Mouse (Mus musculus) neural tube, embryonic 13.5 days (tissue): ENCODE measurements around the gene Sorbs2. TPM values are rescaled to one million over a fixed set of nuclear protein-coding genes. Genes with fewer than 3 reads are reported as not detected.

ENCODE experiments used
- ATAC-seq: fragments of 200-750 bp; cut with Nextera tagmentation; 2 replicates; pipeline ENCODE4 v1.8.0; 2017; ENCODE audit warnings: low read depth, mild to moderate bottlenecking, moderate TSS enrichment, moderate library complexity
- H3K27ac ChIP-seq: fragments of 300-500 bp; sonication (generic); replicated peaks from 2 replicates; pipeline ENCODE4 v1.5.1; 2015; ENCODE audit warnings: moderate library complexity, mild to moderate bottlenecking, inconsistent platforms
- H3K27me3 ChIP-seq: fragments of 300-500 bp; sonication (generic); 2 replicates; pipeline ENCODE4 v1.6.1; 2015; ENCODE audit warnings: mild to moderate bottlenecking, inconsistent platforms
- H3K36me3 ChIP-seq: fragments of 300-500 bp; sonication (generic); 2 replicates; pipeline ENCODE4 v1.6.1; 2015; ENCODE audit warnings: mild to moderate bottlenecking, inconsistent platforms
- H3K4me1 ChIP-seq: fragments of 300-500 bp; sonication (generic); replicated peaks from 2 replicates; pipeline ENCODE4 v1.6.1; 2015; ENCODE audit warnings: inconsistent platforms
- H3K4me2 ChIP-seq: fragments of 300-500 bp; sonication (generic); 2 replicates; pipeline ENCODE4 v1.6.1; 2015; ENCODE audit warnings: inconsistent platforms, mild to moderate bottlenecking, moderate library complexity
- H3K4me3 ChIP-seq: fragments of 300-500 bp; sonication (generic); 2 replicates; pipeline ENCODE4 v1.5.1; 2015; ENCODE audit warnings: mild to moderate bottlenecking, inconsistent platforms
- H3K9ac ChIP-seq: fragments of 300-500 bp; sonication (generic); 2 replicates; pipeline ENCODE4 v1.6.1; 2015; ENCODE audit warnings: moderate library complexity, mild to moderate bottlenecking, inconsistent platforms
- H3K9me3 ChIP-seq: fragments of 300-500 bp; sonication (generic); 2 replicates; pipeline ENCODE4 v1.6.1; 2016; ENCODE audit warnings: inconsistent platforms
- WGBS: fragments of 180-500 bp; shearing (Covaris S2); methylation state at CpG from one replicate; pipeline ENCODE4 v1.1.7; 2015; 5-methylcytosine and 5-hydroxymethylcytosine counted together
- polyA plus RNA-seq: library from polyadenylated mRNA; unstranded; fragments of >200 nt; fragmentation: Nextera tagmentation; extraction: Ambion mirVana; gene quantifications from 2 replicates; pipeline ENCODE4 v1.2.1, GENCODE M21; 2015

The Sorbs2 gene
- polyA plus RNA-seq, 1 experiment from 2014 or later = 50.5 TPM

- Histone ChIP-seq H3K27ac (peak overlapping the region; percentile 97), H3K4me2 (peak overlapping the region; percentile 81), H3K36me3 (no peaks in the 10 kb centered on the region), H3K4me1 (peaks cover 42% of the 10 kb centered on the region), H3K9me3 (no peaks in the 10 kb centered on the region), H3K9ac (peak overlapping the region; percentile 83), H3K4me3 (peak overlapping the region; percentile 62), H3K27me3 (no peaks in the 10 kb centered on the region)
- WGBS = 31% methylated on average over 9 of the region's 9 CpGs
- no peak for ATAC-seq
Observed at GRCm38 (mm10) chr8:45628421-45629065, 121.0 kb downstream of the Sorbs2 start.

GRCm38 (mm10) chr8:45629066-45629430 lies 121.5 kb downstream of the Sorbs2 start:
- peak overlapping the region; percentile 97; the same call in 1 of the 2 replicates for H3K27ac ChIP-seq
- no peaks in the 10 kb centered on the region for H3K27me3 ChIP-seq
- H3K36me3 ChIP-seq = no peaks in the 10 kb centered on the region
- peaks cover 42% of the 10 kb centered on the region for H3K4me1 ChIP-seq
- peak overlapping the region; percentile 81 for H3K4me2 ChIP-seq
- H3K9ac ChIP-seq = 0 out of 2 replicates have a peak overlapping the region, but pooled peaks have one; percentile 27
- H3K9me3 ChIP-seq = no peaks in the 10 kb centered on the region
- H3K4me3 ChIP-seq = peak overlapping the region; percentile 62
- WGBS = 57% methylated on average over 8 of the region's 8 CpGs
- no peak for ATAC-seq

DNA sequence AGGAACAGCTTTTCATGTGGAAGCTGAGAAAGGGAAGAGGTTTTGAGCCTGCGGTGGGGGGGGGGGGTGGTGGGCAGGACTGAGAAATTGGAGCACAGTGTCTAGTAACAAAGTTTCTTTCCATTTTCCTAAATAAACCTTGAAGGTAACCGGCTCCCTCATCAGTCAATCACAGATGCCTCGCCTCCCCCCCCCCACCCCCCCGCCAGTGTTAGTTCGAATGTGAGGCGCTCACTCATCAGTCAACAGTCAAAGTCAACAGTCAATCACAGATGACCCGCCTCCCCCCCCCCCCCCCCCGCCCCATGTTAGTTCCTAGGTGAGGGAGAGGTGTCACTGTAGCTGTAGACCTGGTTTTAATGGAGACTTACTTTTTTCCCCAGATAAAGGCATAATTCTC lies 123.4 kb downstream of the Sorbs2 start:
- ATAC-seq = no peak

GRCm38 (mm10) chr8:45635155-45635554 lies 127.6 kb downstream of the Sorbs2 start:
- peaks cover 10% of the 10 kb centered on the region for H3K4me1 ChIP-seq
- H3K4me2 ChIP-seq = no peak overlapping the region
- H3K27me3 ChIP-seq = no peaks in the 10 kb centered on the region
- no peak overlapping the region for H3K9ac ChIP-seq
- no peak overlapping the region for H3K27ac ChIP-seq
- no peak overlapping the region for H3K4me3 ChIP-seq
- H3K9me3 ChIP-seq = no peaks in the 10 kb centered on the region
- no peaks in the 10 kb centered on the region for H3K36me3 ChIP-seq
- WGBS = 80% methylated on average over 6 of the region's 6 CpGs
- no peak for ATAC-seq

More for the DNA sequence above, 123.4 kb downstream of the Sorbs2 start:
- Histone ChIP-seq H3K27me3 (no peaks in the 10 kb centered on the region), H3K9me3 (no peaks in the 10 kb centered on the region), H3K36me3 (no peaks in the 10 kb centered on the region), H3K27ac (no peak overlapping the region), H3K4me3 (no peak overlapping the region), H3K9ac (no peak overlapping the region), H3K4me2 (no peak overlapping the region), H3K4me1 (peaks cover 39% of the 10 kb centered on the region)
- 81% methylated on average over 8 of the region's 8 CpGs for WGBS

- no peak for ATAC-seq
- no peaks in the 10 kb centered on the region for H3K36me3 ChIP-seq
- no peaks in the 10 kb centered on the region for H3K9me3 ChIP-seq
- no peak overlapping the region for H3K4me2 ChIP-seq
- H3K4me1 ChIP-seq = peaks cover 6% of the 10 kb centered on the region
- 90% methylated on average over 1 of the region's 1 CpGs for WGBS
- H3K9ac ChIP-seq = no peak overlapping the region
- H3K4me3 ChIP-seq = no peak overlapping the region
- no peaks in the 10 kb centered on the region for H3K27me3 ChIP-seq
- no peak overlapping the region for H3K27ac ChIP-seq
Observed at GRCm38 (mm10) chr8:45637745-45638144, 130.2 kb downstream of the Sorbs2 start.

DNA sequence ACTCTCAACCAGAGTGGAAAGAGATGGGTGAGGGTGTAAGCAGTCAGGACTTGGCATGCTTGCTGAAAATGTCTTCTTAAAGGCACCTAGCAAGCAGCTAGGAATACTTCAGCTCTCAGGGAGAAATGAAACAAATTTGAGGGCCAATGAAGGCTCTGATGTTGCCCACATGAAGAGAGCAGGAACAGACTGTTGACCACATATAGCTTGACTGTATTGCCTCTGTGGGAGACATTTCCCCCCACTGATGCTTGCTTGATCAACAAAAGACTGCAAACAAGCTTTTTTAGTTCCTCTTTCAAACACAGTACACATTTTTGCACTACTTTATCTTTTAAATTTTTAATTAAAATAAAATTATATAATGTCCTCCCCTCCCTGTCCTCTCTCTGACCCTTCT lies 131.9 kb downstream of the Sorbs2 start:
- H3K9ac ChIP-seq = no peak overlapping the region
- H3K27me3 ChIP-seq = no peaks in the 10 kb centered on the region
- H3K4me3 ChIP-seq = no peak overlapping the region
- no peak for ATAC-seq
- no peaks in the 10 kb centered on the region for H3K36me3 ChIP-seq
- no peak overlapping the region for H3K27ac ChIP-seq
- peaks cover 8% of the 10 kb centered on the region for H3K4me1 ChIP-seq
- H3K9me3 ChIP-seq = no peaks in the 10 kb centered on the region
- no peak overlapping the region for H3K4me2 ChIP-seq

DNA sequence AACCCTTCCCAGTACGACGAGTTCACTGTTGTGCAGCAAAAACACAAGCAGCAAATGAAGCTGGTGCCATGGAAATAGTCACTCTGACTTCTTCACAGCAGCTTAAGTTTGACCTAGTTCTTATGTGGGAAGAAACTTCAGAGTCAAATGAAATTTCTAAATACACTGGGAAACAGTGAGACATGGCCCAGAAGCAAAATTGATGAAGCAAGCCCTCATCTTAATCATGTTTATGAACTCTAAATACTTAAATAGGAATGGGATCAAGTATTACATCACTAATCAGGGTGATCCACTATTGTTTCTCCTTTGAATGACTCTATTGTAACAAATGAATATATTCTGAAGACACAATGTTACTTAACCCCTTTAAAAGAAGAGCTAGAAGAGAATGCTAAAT lies 137.1 kb downstream of the Sorbs2 start:
- Histone ChIP-seq H3K27me3 (no peaks in the 10 kb centered on the region), H3K9ac (no peak overlapping the region), H3K9me3 (no peaks in the 10 kb centered on the region), H3K27ac (no peak overlapping the region), H3K4me3 (no peak overlapping the region), H3K4me2 (no peak overlapping the region), H3K4me1 (peaks cover 3% of the 10 kb centered on the region; the same call in 1 of the 2 replicates), H3K36me3 (no peaks in the 10 kb centered on the region)
- no peak for ATAC-seq
- 59% methylated on average over 2 of the region's 2 CpGs for WGBS

DNA sequence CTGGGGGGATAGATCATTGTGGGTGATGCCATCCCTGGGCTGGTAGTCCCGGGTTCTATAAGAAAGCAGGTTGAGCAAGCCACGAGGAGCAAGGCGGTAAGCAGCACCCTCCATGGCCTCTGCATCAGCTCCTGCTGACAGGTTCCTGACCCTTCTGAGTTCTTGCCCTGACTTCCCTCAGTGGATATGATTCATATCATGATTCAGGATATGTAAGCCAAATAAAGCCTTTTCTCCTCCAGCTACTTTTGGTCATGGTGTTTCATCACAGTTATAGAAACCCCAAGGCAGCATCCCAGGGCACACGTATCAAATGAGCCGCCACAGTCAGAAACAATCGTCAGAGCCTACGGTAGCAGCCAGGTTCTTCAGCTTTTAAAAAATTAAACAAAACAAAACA lies 141.5 kb downstream of the Sorbs2 start:
- Histone ChIP-seq H3K27ac (no peak overlapping the region), H3K4me1 (peaks cover 16% of the 10 kb centered on the region), H3K27me3 (no peaks in the 10 kb centered on the region), H3K4me2 (no peak overlapping the region), H3K9ac (no peak overlapping the region), H3K4me3 (no peak overlapping the region), H3K36me3 (no peaks in the 10 kb centered on the region), H3K9me3 (no peaks in the 10 kb centered on the region)
- no peak for ATAC-seq
- WGBS = 92% methylated on average over 7 of the region's 7 CpGs

DNA sequence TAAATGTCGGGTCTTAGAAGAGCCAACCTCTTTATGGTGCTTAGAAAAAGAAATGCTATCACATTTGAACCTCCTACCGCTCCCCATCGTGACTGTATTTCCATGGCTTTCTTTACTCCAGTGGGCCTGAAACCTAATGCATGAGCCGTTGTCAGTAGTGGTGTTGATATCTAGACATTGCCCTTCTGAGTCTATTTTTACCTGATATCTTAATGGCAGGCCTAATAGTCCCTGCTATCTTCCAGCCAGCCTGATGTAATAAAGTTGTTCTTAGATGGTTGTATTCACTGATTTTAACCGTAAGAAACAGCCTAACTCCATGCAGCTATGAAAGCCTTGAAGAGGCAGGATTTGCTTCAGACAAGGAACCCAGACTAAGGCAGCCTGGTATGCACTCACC lies 142.4 kb downstream of the Sorbs2 start:
- Histone ChIP-seq H3K27ac (no peak overlapping the region), H3K4me2 (no peak overlapping the region), H3K4me3 (no peak overlapping the region), H3K9me3 (no peaks in the 10 kb centered on the region), H3K9ac (no peak overlapping the region), H3K36me3 (no peaks in the 10 kb centered on the region), H3K4me1 (peaks cover 19% of the 10 kb centered on the region), H3K27me3 (no peaks in the 10 kb centered on the region)
- no peak for ATAC-seq
- WGBS = 85% methylated on average over 5 of the region's 5 CpGs

DNA sequence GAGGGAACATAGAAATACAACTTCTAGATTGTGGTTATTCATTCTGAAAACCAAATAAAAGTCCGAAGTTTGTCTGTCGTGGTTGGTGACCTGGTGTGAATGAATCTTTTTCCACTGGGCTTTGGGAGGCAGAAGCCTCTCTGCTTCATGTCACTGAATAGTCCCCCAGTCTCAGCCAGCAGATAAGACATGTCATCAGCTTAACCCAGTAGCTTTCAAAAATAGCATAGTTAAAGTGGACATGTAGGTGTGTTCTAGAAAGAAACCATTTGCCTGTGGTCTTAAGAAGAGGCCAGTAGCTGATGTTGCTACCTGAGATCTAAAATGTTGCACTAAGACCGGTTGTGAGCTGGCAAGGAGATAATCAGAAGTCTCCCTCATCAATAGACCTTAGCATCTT lies 150.4 kb downstream of the Sorbs2 start:
- Histone ChIP-seq H3K27me3 (no peaks in the 10 kb centered on the region), H3K9me3 (no peaks in the 10 kb centered on the region), H3K27ac (no peak overlapping the region), H3K4me3 (no peak overlapping the region), H3K4me2 (no peak overlapping the region), H3K4me1 (peaks cover 17% of the 10 kb centered on the region; the same call in 1 of the 2 replicates), H3K36me3 (0 out of 2 replicates have a peak, but pooled peaks cover 3% of the 10 kb centered on the region), H3K9ac (no peak overlapping the region)
- WGBS = 83% methylated on average over 3 of the region's 3 CpGs
- ATAC-seq = no peak

DNA sequence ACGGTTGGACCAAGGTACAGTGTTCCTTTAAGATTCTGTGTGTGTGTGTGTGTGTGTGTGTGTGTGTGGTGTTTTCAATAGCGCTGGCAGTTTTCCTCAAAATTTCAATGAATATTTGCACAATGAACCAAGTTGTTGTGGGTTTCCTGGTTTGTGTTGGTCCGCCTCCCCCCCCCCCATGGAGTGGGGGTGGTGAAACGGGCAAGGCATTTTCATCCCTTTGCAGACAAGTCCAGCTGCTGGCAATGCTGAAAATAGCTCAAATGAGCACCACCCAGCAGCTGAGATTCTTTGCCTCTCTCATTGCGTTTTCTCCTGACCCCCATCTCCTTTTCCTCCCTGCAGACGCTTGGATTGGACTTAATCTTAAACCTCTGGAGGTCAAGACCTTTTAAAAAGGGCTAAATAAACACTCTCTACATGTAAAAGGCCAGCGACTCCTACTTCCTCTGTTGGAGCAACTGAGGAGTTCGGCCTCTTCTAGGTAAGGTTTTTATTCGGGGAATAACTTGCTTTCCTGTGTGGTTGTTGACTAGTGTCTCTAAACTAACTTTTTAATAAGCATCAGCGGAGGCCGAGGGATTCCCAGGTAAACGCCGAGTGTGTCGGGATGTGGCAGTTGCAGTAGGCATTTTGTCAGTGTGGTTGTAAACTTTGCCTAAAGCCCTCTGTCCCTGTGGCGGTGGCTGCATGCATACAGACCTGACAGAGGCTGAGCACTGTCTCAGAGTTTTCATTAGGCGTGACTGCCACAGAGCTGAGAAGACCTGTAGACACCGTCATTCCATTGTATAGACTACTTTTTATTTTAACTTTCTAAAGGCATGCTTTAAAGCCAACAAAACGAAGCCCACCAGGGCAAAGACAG lies 151.1 kb downstream of the Sorbs2 start:
- no peaks in the 10 kb centered on the region for H3K9me3 ChIP-seq
- WGBS = 40% methylated on average over 18 of the region's 18 CpGs
- no peak for ATAC-seq
- H3K36me3 ChIP-seq = 0 out of 2 replicates have a peak, but pooled peaks cover 3% of the 10 kb centered on the region
- no peak overlapping the region for H3K9ac ChIP-seq
- H3K4me2 ChIP-seq = no peak overlapping the region
- peaks cover 17% of the 10 kb centered on the region; the same call in 1 of the 2 replicates for H3K4me1 ChIP-seq
- H3K27me3 ChIP-seq = no peaks in the 10 kb centered on the region
- H3K4me3 ChIP-seq = no peak overlapping the region
- no peak overlapping the region for H3K27ac ChIP-seq

- WGBS = 83% methylated on average over 4 of the region's 4 CpGs
- Histone ChIP-seq H3K4me2 (no peak overlapping the region), H3K9ac (no peak overlapping the region), H3K36me3 (0 out of 2 replicates have a peak, but pooled peaks cover 3% of the 10 kb centered on the region), H3K4me3 (no peak overlapping the region), H3K27me3 (no peaks in the 10 kb centered on the region), H3K27ac (no peak overlapping the region), H3K4me1 (peaks cover 16% of the 10 kb centered on the region; the same call in 1 of the 2 replicates), H3K9me3 (no peaks in the 10 kb centered on the region)
- ATAC-seq = no peak
Observed at GRCm38 (mm10) chr8:45659473-45659872, 151.9 kb downstream of the Sorbs2 start.
